Mouse (Mus musculus): ENCODE results near the gene Dlg1.

GRCm38 (mm10) chr16:31624749-31625148 is 38.5 kb upstream of the Dlg1 start:
- no peak for TF ChIP-seq CTCF (conservative IDR thresholded peaks at IDR 0.05; ENCODE audit: insufficient read depth, insufficient read length, low read depth, low read length)
- no peak for TF ChIP-seq POLR2A (IDR thresholded peaks at IDR 0.05; ENCODE audit: low read depth, low read length)
